Mouse (Mus musculus) cerebral cortex, adult 2 months (tissue): Measurements from ENCODE around the gene Fgf18.

Experiments
- WGBS: fragments of 180-500 bp; shearing (Covaris S2); methylation state at CpG from one replicate; pipeline ENCODE4 v1.1.7; 2018; 5-methylcytosine and 5-hydroxymethylcytosine counted together

The Fgf18 gene

DNA sequence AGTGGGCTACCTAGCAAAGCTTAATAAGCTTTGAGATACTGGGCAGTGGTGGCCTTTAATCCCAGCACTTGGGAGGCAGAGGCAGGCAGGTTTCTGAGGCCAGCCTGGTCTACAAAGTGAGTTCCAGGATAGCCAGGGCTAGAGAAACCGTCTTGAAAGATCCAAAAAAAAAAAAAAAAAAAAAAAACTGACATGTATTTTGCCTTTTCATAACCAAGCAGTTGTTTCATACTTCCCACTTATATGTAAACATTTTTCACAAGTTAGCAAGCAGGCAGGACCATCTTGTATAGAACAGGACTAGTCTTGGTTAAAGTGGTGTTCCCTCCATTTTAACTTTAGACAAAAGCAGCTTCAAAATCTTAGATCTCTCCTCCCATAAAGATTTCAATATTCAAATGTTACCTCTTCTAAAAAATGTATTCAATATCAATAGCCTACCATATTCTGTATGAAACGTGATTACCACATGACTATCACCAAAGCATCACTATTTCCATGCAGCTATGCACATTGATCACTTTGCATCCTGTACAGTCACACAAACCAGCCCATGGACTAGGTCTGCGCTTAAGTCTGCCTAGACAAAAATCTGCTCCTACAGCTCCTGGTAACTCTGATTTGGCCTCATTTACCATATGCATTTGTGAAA lies 4.1 kb upstream of the Fgf18 start:
- WGBS, result 78% methylated on average over 3 of the region's 3 CpGs

GRCm38 (mm10) chr11:33149088-33149436 lies 1.9 kb upstream of the Fgf18 start:
- WGBS, result 45% methylated on average over 3 of the region's 3 CpGs

DNA sequence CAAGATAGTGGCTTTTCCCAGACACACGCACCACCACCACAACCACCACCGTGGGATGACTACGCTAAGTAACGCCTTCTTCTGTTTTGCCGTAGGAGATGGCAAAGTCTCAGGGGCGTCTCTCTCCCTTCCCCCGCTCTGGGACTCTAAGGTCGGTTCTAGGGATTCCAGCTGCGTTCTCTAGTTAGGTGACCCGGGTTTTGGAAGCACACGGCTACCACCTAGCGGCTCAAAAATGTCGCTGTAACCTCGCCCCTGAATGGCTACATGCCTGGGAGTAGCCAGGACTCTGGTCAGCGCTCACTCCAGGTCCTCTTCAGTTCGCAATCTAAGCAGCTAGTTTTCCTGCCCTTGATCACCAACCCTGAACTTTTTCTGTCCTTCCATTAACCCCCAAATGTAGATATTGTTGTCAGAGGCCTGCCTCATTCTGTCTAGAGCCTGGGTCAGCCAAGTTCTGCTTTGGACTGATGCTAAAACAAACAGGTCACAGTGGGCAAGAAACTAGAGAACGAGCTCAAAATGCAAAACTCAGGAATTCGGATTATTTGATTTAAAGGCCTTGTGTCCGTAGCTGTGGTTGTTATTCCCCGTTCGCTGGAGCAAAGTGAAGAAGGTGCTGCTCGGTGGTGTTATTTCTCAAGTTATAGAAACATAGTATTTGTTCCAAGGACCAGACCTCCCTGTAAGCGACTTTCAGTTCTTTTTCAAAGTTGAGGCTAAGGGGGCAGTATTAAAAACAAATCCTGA lies 1.3 kb upstream of the Fgf18 start:
- 16% methylated on average over 23 of the region's 23 CpGs for WGBS

DNA sequence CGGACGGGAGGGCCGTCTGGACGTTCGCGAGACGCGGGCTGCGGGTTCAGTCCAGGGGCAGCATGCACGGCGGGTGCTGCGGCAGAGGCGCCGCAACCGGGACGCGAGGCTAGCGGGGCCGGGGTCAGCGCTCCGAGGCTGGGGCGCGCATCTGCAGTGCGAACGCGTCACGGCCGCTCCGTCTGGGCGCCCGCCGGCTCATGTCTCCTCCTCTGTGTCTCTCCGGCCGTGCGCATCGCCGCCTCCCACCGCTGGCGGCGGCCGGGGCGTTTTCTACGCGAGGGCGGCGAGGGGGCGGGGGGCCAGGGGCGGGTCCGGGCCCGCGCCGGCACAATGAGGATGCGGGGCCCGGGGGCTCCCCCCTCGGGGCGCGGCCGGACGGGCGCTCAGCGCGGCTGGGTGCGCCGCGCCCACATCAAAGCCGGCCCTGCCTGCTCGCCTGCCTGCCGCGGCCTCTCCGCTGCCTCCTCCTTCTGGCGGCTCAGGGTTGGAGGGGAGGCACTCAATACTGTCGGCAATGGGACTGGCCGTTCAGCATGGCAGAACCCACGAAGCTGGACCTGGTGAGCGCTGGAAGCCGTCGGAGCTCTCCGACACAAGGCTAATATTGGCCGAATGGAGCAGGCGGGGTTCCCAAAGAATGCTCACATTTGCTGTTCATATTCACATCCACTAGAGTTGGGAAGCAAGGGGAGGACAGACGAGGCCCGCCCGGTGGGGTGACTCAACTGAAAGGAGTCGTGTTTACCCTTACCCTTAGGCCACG lies 555 bp upstream of the Fgf18 start:
- WGBS, result 1% methylated on average over 78 of the region's 85 CpGs

DNA sequence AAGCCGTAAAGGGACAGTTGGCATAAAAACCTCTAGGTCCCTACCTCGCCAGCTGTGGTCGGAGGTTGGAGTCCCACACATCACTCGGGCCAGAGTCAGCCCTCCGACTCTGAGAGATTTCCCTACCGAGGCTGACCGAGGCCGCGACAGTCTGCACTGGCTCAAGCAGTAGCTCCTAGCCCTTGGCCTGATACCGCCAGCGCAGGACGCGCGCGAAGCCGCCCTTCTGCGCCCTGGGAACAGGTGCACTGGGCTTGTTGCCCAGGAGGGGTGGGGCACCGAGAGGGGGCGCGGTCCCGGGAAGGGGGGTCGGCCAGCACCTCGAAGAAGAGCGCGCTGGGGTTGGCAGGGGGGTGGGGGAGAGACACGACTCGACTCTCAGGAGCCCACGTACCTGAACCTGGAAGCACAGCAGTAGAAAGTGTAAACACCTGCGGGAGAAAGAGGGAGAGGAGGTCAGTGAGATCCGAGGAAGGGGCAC lies 509 bp downstream of the Fgf18 start:
- under 1% methylated on average over 30 of the region's 30 CpGs for WGBS

DNA sequence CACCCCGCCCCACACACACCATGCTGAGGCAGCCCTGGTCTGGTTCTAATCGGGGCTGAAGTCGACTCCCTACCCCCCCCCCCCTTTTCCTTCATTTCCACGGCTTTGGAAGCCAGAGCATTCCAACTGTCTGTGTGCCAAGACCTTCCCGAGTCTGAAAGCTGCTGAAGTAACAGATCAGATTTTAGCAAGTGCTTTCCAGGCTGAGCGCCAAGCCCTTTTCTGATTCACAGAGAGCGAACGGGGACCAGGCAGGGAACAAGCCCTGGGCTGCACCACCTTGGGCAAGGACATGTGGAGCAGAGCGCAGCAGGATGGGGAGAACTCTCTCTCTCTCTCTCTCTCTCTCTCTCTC lies 1.1 kb downstream of the Fgf18 start:
- 1% methylated on average over 9 of the region's 9 CpGs for WGBS

- WGBS, result 22% methylated on average over 7 of the region's 7 CpGs
These were observed 1.7 kb downstream of the Fgf18 start for GRCm38 (mm10) chr11:33145201-33146142.

GRCm38 (mm10) chr11:33143906-33144305 lies 3.3 kb downstream of the Fgf18 start:
- 67% methylated on average over 9 of the region's 9 CpGs for WGBS

DNA sequence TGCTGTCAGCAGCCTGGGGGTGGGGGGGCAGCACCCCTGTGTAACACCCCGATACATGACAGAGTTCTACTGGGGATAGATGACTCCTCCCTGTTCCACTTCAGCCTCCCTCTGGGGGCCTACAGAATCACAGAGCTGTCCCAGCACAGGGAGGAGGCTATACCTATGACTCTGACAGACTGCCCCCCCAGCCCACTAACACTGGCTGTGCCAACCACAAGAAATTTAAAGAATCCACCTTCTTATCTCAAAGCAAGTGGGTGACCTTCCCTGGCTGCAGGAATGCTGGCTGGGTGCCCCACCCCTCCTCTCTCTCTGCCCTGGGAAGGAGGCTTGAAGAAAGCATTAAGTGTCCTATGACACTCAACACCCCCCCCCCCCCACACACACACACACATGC lies 4.4 kb downstream of the Fgf18 start:
- WGBS, result 100% methylated on average over 1 of the region's 1 CpGs

- WGBS, result 87% methylated on average over 5 of the region's 5 CpGs
These were observed 7.1 kb downstream of the Fgf18 start for GRCm38 (mm10) chr11:33140111-33140460.

- WGBS, result 91% methylated on average over 9 of the region's 9 CpGs
These were observed 7.6 kb downstream of the Fgf18 start for GRCm38 (mm10) chr11:33139458-33140110.

GRCm38 (mm10) chr11:33138686-33139085 lies 8.5 kb downstream of the Fgf18 start:
- 95% methylated on average over 5 of the region's 5 CpGs for WGBS

DNA sequence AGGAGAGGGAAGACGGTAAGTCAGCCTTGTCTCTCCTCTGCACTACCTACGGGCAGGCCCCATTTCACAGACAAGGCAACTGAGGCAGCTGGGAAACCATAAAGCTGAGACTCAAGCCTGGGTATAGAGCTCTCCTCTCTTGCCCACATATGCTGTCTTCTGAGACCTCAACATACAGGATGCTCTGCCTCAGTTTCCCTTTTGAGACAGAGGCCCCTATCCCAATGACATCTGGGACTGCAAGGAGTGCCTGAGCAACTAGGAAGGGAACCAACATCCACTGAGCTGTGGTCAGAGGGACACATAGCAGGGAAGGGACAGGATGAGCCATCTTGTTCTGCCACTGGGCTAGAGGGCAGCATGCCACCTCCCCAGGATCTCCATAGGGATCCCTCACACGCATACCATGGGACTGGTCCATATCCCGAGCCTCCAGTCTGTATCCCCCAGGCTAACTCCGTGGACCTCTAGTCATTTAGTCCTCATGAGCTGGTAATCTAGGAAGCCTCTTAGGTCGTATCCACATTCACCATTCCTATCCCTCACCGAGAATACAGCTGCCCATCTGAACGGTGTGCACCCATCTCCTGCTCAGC lies 12.7 kb downstream of the Fgf18 start:
- 90% methylated on average over 8 of the region's 8 CpGs for WGBS

GRCm38 (mm10) chr11:33132619-33133338 lies 14.4 kb downstream of the Fgf18 start:
- 78% methylated on average over 8 of the region's 8 CpGs for WGBS

GRCm38 (mm10) chr11:33122575-33123268 lies 24.5 kb downstream of the Fgf18 start:
- 27% methylated on average over 37 of the region's 37 CpGs for WGBS

DNA sequence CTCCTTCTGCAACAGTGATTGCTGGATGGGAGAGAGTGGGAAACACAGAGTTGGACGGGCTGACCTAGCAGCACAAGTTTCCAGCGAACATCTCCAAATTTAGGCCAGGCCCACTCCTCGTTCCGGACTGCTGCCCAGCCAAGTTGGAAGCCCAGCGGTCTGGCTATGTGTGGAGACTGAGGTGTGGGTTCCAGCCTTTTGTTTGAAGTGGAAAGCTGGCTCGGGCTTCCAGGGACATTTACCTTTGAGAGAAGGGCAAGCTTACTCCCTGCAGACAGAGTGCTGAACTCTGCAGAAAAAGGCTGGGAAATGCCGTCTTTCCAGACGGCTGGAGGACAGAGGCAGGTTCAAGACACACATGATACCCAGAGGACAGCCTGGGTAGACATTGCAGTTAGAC lies 27.6 kb downstream of the Fgf18 start:
- WGBS, result 74% methylated on average over 8 of the region's 8 CpGs

GRCm38 (mm10) chr11:33119116-33119515 lies 28.1 kb downstream of the Fgf18 start:
- WGBS, result 92% methylated on average over 7 of the region's 7 CpGs

DNA sequence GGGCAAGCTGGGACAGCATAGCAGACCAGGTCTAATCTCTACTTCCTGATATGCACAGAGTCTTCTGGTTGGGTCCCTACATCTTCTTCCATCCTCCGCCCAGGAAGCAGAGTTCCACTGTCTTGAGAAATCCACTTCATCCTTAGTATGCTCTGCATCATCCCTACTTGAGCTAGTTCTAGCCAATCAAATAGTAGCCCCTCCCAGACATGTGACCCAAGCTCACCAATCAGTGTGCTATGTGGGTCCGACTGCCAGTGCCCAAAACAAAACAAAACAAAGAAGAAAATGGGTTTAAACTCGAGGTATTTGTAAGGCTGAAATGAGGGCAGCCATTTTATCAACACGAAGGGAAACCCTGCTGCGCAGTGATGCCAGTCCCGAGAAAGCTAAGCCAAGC lies 28.7 kb downstream of the Fgf18 start:
- WGBS, result 82% methylated on average over 6 of the region's 6 CpGs

- 85% methylated on average over 3 of the region's 3 CpGs for WGBS
These were observed 31.4 kb downstream of the Fgf18 start for GRCm38 (mm10) chr11:33115796-33116195.
